31 mouse cellular contexts compared by ENCODE assay signal in the genomic region with DNA sequence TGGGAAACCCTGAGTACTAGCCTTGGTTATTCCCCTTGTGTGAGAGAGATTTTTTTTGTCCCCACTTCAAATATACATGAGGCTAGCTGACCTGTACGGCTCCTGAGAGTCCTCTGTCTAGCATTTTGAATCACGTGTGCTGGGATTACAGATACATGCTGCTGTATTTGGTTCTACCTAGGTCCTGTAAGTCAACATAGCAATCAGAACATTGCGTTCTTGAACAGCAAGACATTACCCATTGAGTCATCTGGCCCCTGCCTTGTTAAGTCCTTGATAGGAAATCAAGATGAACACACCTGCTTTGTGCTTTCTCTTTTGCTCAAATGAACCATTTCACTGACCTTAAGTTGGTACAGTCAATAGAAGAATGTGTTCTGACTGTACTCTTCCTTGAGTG. TPM values are rescaled to one million over a fixed set of nuclear protein-coding genes. Genes with fewer than 3 reads are reported as not detected.
A peak's percentile ranks its signal among the peaks of the same experiment; 100 is the strongest.
DNase-seq lines count a peak whose midpoint lies in the region; ATAC-seq and TF ChIP-seq lines count a peak whose summit lies in the region.
"Had no signal": no experiment of that assay in that cellular context is flagged by ENCODE, and none has a peak within 500 bp of the region (broad histone marks: within the 10 kb centered on the region; RNA-seq: fewer than 3 reads in every experiment).

No protein-coding gene starts in this region.

- no peak overlapping the region for H3K27ac ChIP-seq in forebrain, embryonic 11.5 days (ENCODE audit: low read depth, low read length)
- H3K27ac ChIP-seq in forebrain, embryonic 16.5 days (ENCODE audit: low read length): no peak overlapping the region
- no peak overlapping the region for H3K27ac ChIP-seq in lung, postnatal 0 days (ENCODE audit: low read length)
- 0 out of 2 replicates have a peak overlapping the region, but pooled peaks have one; percentile 9 for H3K27ac ChIP-seq in stomach, postnatal 0 days (replicated peaks)
- H3K27ac ChIP-seq: embryonic facial prominence, embryonic 13.5 days; embryonic facial prominence, embryonic 15.5 days; forebrain, embryonic 10.5 days; forebrain, embryonic 13.5 days; forebrain, embryonic 15.5 days had no signal

- no peak overlapping the region for H3K4me2 ChIP-seq in forebrain, embryonic 11.5 days (ENCODE audit: low read depth, low read length, severe bottlenecking)
- no peak overlapping the region for H3K4me2 ChIP-seq in forebrain, embryonic 16.5 days (ENCODE audit: low read length)
- no peak overlapping the region for H3K4me2 ChIP-seq in lung, postnatal 0 days (replicated peaks; ENCODE audit: low read depth, low read length)
- H3K4me2 ChIP-seq in stomach, postnatal 0 days (replicated peaks; ENCODE audit: low read depth): no peak overlapping the region
- H3K4me2 ChIP-seq: embryonic facial prominence, embryonic 13.5 days; embryonic facial prominence, embryonic 15.5 days; forebrain, embryonic 13.5 days; forebrain, embryonic 15.5 days had no signal

- H3K27me3 ChIP-seq in forebrain, embryonic 11.5 days (ENCODE audit: control insufficient read depth, insufficient read depth, low read length): peaks cover 12% of the 10 kb centered on the region
- 0 out of 2 replicates have a peak, but pooled peaks cover 2% of the 10 kb centered on the region for H3K27me3 ChIP-seq in forebrain, embryonic 16.5 days (replicated peaks; ENCODE audit: control insufficient read depth, insufficient read depth, low read length)
- H3K27me3 ChIP-seq in lung, postnatal 0 days (replicated peaks; ENCODE audit: insufficient read depth, low read length): no peaks in the 10 kb centered on the region
- H3K27me3 ChIP-seq in stomach, postnatal 0 days (ENCODE audit: control insufficient read depth, insufficient read depth, low read length): no peaks in the 10 kb centered on the region
- H3K27me3 ChIP-seq: Patski had no signal

- peaks cover 5% of the 10 kb centered on the region; the same call in 1 of the 2 replicates for H3K4me1 ChIP-seq in forebrain, embryonic 11.5 days (replicated peaks; ENCODE audit: control insufficient read depth, insufficient read depth, low read length)
- peaks cover 14% of the 10 kb centered on the region for H3K4me1 ChIP-seq in forebrain, embryonic 16.5 days (replicated peaks; ENCODE audit: control insufficient read depth, insufficient read depth, low read length)
- H3K4me1 ChIP-seq in lung, postnatal 0 days (ENCODE audit: insufficient read depth, low read depth, low read length): peaks cover 8% of the 10 kb centered on the region; the same call in 1 of the 2 replicates
- peaks cover 2% of the 10 kb centered on the region; the same call in 1 of the 2 replicates for H3K4me1 ChIP-seq in stomach, postnatal 0 days (replicated peaks; ENCODE audit: control insufficient read depth, insufficient read depth)

- H3K36me3 ChIP-seq in forebrain, embryonic 11.5 days (ENCODE audit: control insufficient read depth, insufficient read depth, low read length): no peaks in the 10 kb centered on the region
- no peaks in the 10 kb centered on the region for H3K36me3 ChIP-seq in forebrain, embryonic 16.5 days (ENCODE audit: control insufficient read depth, insufficient read depth)
- no peaks in the 10 kb centered on the region for H3K36me3 ChIP-seq in lung, postnatal 0 days (ENCODE audit: insufficient read depth, low read length)
- no peaks in the 10 kb centered on the region for H3K36me3 ChIP-seq in stomach, postnatal 0 days (ENCODE audit: control insufficient read depth, insufficient read depth, low read length)
- H3K36me3 ChIP-seq: embryonic facial prominence, embryonic 13.5 days; embryonic facial prominence, embryonic 15.5 days; forebrain, embryonic 10.5 days; forebrain, embryonic 15.5 days had no signal

- no peak for TF ChIP-seq CTCF in lung, postnatal 0 days (IDR thresholded peaks at IDR 0.05)
- TF ChIP-seq CTCF in stomach, postnatal 0 days (IDR thresholded peaks at IDR 0.05; ENCODE audit: low read depth): no peak

- peak; percentile 97 for TF ChIP-seq EP300 in lung, postnatal 0 days (IDR thresholded peaks at IDR 0.05)
- peak; percentile 47 for TF ChIP-seq EP300 in stomach, postnatal 0 days (optimal IDR thresholded peaks at IDR 0.05)

- WGBS in forebrain, embryonic 11.5 days: 85% methylated on average over 3 of the region's 3 CpGs
- WGBS in forebrain, embryonic 16.5 days: 85% methylated on average over 3 of the region's 3 CpGs
- 67% methylated on average over 3 of the region's 3 CpGs for WGBS in lung, postnatal 0 days
- 43% methylated on average over 3 of the region's 3 CpGs for WGBS in stomach, postnatal 0 days

- no peak overlapping the region for H3K4me3 ChIP-seq in forebrain, embryonic 11.5 days (ENCODE audit: low read depth, low read length)
- no peak overlapping the region for H3K4me3 ChIP-seq in forebrain, embryonic 16.5 days (replicated peaks; ENCODE audit: low read length)
- no peak overlapping the region for H3K4me3 ChIP-seq in lung, postnatal 0 days (ENCODE audit: low read depth, low read length)
- H3K4me3 ChIP-seq in stomach, postnatal 0 days (ENCODE audit: low read depth, low read length): no peak overlapping the region
- H3K4me3 ChIP-seq: embryonic facial prominence, embryonic 13.5 days; embryonic facial prominence, embryonic 15.5 days; erythroblast, embryonic 14.5 days; forebrain, embryonic 10.5 days; forebrain, embryonic 13.5 days; forebrain, embryonic 15.5 days had no signal

- DNase-seq in forebrain, embryonic 11.5 days (ENCODE audit: low spot score): peak; percentile 20
- peak; percentile 64 for DNase-seq in lung, postnatal 0 days (ENCODE audit: low spot score)
- DNase-seq in lung, adult 18-20 months: no peak
- DNase-seq in induced T-regulatory cell, adult 2 months (ENCODE audit: low read depth): peak; percentile 27
- DNase-seq in stomach, postnatal 0 days (ENCODE audit: low spot score): no peak
- DNase-seq in adrenal gland, postnatal 10 days: no peak
- no peak for DNase-seq in neural tube, embryonic 10.5 days (ENCODE audit: extremely low spot score, low spot score)
- DNase-seq: adrenal gland, adult 8-10 months; adrenal gland, postnatal 25 days; B cell, adult 2 months; cerebellum, adult 11 months; cerebellum, adult 18-20 months; cerebellum, adult 8-10 months; cerebellum, adult 9-11 months; cerebellum, postnatal 14 days; embryo, embryonic 11 days had no signal

- no peaks in the 10 kb centered on the region for H3K9me3 ChIP-seq in forebrain, embryonic 11.5 days (ENCODE audit: control insufficient read depth, low read length)
- H3K9me3 ChIP-seq in forebrain, embryonic 16.5 days (ENCODE audit: control insufficient read depth, low read length): no peaks in the 10 kb centered on the region
- no peaks in the 10 kb centered on the region for H3K9me3 ChIP-seq in lung, postnatal 0 days (ENCODE audit: low read length)
- H3K9me3 ChIP-seq in stomach, postnatal 0 days (ENCODE audit: control insufficient read depth, low read length): no peaks in the 10 kb centered on the region
- H3K9me3 ChIP-seq: embryonic facial prominence, embryonic 13.5 days; embryonic facial prominence, embryonic 15.5 days; forebrain, embryonic 10.5 days; forebrain, embryonic 13.5 days; forebrain, embryonic 15.5 days had no signal

- ATAC-seq in forebrain, embryonic 11.5 days (replicated peaks; ENCODE audit: low FRiP score): no peak
- ATAC-seq in forebrain, embryonic 16.5 days: no peak
- ATAC-seq in lung, postnatal 0 days: peak; percentile 43; the same call in 1 of the 2 replicates
- ATAC-seq in stomach, postnatal 0 days (ENCODE audit: low FRiP score, low TSS enrichment): peak; percentile 84
- ATAC-seq: activated CD4-positive, CD25-positive, alpha-beta regulatory T cell, adult 4 months; CD4-positive, CD25-positive, alpha-beta regulatory T cell, adult 4 months; forebrain, embryonic 13.5 days; forebrain, embryonic 15.5 days; Patski had no signal

- H3K9ac ChIP-seq in forebrain, embryonic 11.5 days (ENCODE audit: low read length): no peak overlapping the region
- no peak overlapping the region for H3K9ac ChIP-seq in forebrain, embryonic 16.5 days (replicated peaks; ENCODE audit: low read depth, low read length)
- no peak overlapping the region for H3K9ac ChIP-seq in lung, postnatal 0 days (replicated peaks; ENCODE audit: low read depth)
- H3K9ac ChIP-seq in stomach, postnatal 0 days (ENCODE audit: low read length): no peak overlapping the region
- H3K9ac ChIP-seq: embryonic facial prominence, embryonic 13.5 days; embryonic facial prominence, embryonic 15.5 days; forebrain, embryonic 13.5 days; forebrain, embryonic 15.5 days had no signal

RNA-seq across cellular contexts. Expression of gene Fut4, which starts 2.3 kb away (rescaled TPM):
- 1.5 and 1.9 TPM in 2 replicates for polyA plus RNA-seq in forebrain, embryonic 11.5 days (2014; fragmentation: Nextera tagmentation; extraction: Ambion mirVana)
- polyA plus RNA-seq in forebrain, embryonic 16.5 days (2015; fragmentation: Nextera tagmentation; extraction: Ambion mirVana): 0.36 and 1.1 TPM in 2 replicates
- 6.1 and 7.8 TPM in 2 replicates for polyA plus RNA-seq in lung, postnatal 0 days (2015; fragmentation: Nextera tagmentation; extraction: Ambion mirVana)
- polyA plus RNA-seq in stomach, postnatal 0 days (2015; fragmentation: Nextera tagmentation; extraction: Ambion mirVana): 14.0 and 14.5 TPM in 2 replicates
- 1 to 10 TPM; 2.3 to 2.8 TPM for total RNA-seq in adrenal gland, postnatal 10 days (2021)
- polyA plus RNA-seq: erythroblast, embryonic 14.5 days had no signal

RNA-seq across cellular contexts. Expression of gene Piwil4, which starts 13.9 kb away (rescaled TPM):
- not detected in 2 replicates for polyA plus RNA-seq in forebrain, embryonic 11.5 days (2014; fragmentation: Nextera tagmentation; extraction: Ambion mirVana)
- polyA plus RNA-seq in forebrain, embryonic 16.5 days (2015; fragmentation: Nextera tagmentation; extraction: Ambion mirVana): 0.06 and 0.09 TPM in 2 replicates
- polyA plus RNA-seq in lung, postnatal 0 days (2015; fragmentation: Nextera tagmentation; extraction: Ambion mirVana): 9.1 and 9.8 TPM in 2 replicates
- 0.45 and 0.53 TPM in 2 replicates for polyA plus RNA-seq in stomach, postnatal 0 days (2015; fragmentation: Nextera tagmentation; extraction: Ambion mirVana)
- total RNA-seq in adrenal gland, postnatal 10 days (2021): under 1 TPM; 0.18 to 0.33 TPM
- polyA plus RNA-seq: cortical plate, adult 2 months; embryonic facial prominence, embryonic 11.5 days; embryonic facial prominence, embryonic 13.5 days; erythroblast, embryonic 14.5 days; forebrain, embryonic 13.5 days had no signal

RNA-seq across cellular contexts. Expression of gene 1700012B09Rik, which starts 16.4 kb away (rescaled TPM):
- not detected in 2 replicates for polyA plus RNA-seq in forebrain, embryonic 11.5 days (2014; fragmentation: Nextera tagmentation; extraction: Ambion mirVana)
- 2.8 and 2.9 TPM in 2 replicates for polyA plus RNA-seq in forebrain, embryonic 16.5 days (2015; fragmentation: Nextera tagmentation; extraction: Ambion mirVana)
- 11.9 and 12.5 TPM in 2 replicates for polyA plus RNA-seq in lung, postnatal 0 days (2015; fragmentation: Nextera tagmentation; extraction: Ambion mirVana)
- polyA plus RNA-seq in stomach, postnatal 0 days (2015; fragmentation: Nextera tagmentation; extraction: Ambion mirVana): not detected in 2 replicates
- not detected for total RNA-seq in adrenal gland, postnatal 10 days (2021)
- total RNA-seq: adrenal gland, adult 18-20 months; adrenal gland, adult 8-10 months; adrenal gland, postnatal 25 days; adrenal gland, postnatal 4 days; ES-E14 had no signal
- polyA plus RNA-seq: activated CD4-positive, CD25-positive, alpha-beta regulatory T cell, adult 4 months; CD4-positive, CD25-positive, alpha-beta regulatory T cell, adult 4 months; embryonic facial prominence, embryonic 13.5 days; erythroblast, embryonic 14.5 days; forebrain, embryonic 10.5 days; Patski had no signal

RNA-seq across cellular contexts. Expression of gene Mre11a, which starts 30.0 kb away (rescaled TPM):
- 32.8 and 40.5 TPM in 2 replicates for polyA plus RNA-seq in forebrain, embryonic 11.5 days (2014; fragmentation: Nextera tagmentation; extraction: Ambion mirVana)
- polyA plus RNA-seq in forebrain, embryonic 16.5 days (2015; fragmentation: Nextera tagmentation; extraction: Ambion mirVana): 15.5 and 16.8 TPM in 2 replicates
- polyA plus RNA-seq in lung, postnatal 0 days (2015; fragmentation: Nextera tagmentation; extraction: Ambion mirVana): 4.7 and 8.1 TPM in 2 replicates
- polyA plus RNA-seq in stomach, postnatal 0 days (2015; fragmentation: Nextera tagmentation; extraction: Ambion mirVana): 9.7 TPM in 2 replicates
- total RNA-seq in adrenal gland, postnatal 10 days (2021): 10 to 100 TPM; 19.9 to 23.3 TPM

RNA-seq across cellular contexts. Expression of gene Ankrd49, which starts 30.2 kb away (rescaled TPM):
- 55.2 and 61.6 TPM in 2 replicates for polyA plus RNA-seq in forebrain, embryonic 11.5 days (2014; fragmentation: Nextera tagmentation; extraction: Ambion mirVana)
- polyA plus RNA-seq in forebrain, embryonic 16.5 days (2015; fragmentation: Nextera tagmentation; extraction: Ambion mirVana): 43.7 and 48.1 TPM in 2 replicates
- 19.7 and 21.4 TPM in 2 replicates for polyA plus RNA-seq in lung, postnatal 0 days (2015; fragmentation: Nextera tagmentation; extraction: Ambion mirVana)
- polyA plus RNA-seq in stomach, postnatal 0 days (2015; fragmentation: Nextera tagmentation; extraction: Ambion mirVana): 31.7 and 33.4 TPM in 2 replicates
- 10 to 100 TPM; 12.3 to 17.2 TPM for total RNA-seq in adrenal gland, postnatal 10 days (2021)

Comparison
In these comparisons a context has a peak if more than half of its experiments do, and no peak if none do; other contexts are left out.
1. DNase-seq: peak in forebrain, embryonic 11.5 days (single experiment), lung, postnatal 0 days (single experiment) and induced T-regulatory cell, adult 2 months (single experiment); none in lung, adult 18-20 months (0 of 2), stomach, postnatal 0 days (single experiment), adrenal gland, postnatal 10 days (single experiment) and neural tube, embryonic 10.5 days (single experiment).
2. ATAC-seq: peak in lung, postnatal 0 days (single experiment) and stomach, postnatal 0 days (single experiment); none in forebrain, embryonic 11.5 days (single experiment) and forebrain, embryonic 16.5 days (single experiment).